Mouse (Mus musculus): ENCODE measurements at regions not wholly inside any gene's neighbourhood (a gene's known extent, or its start where the extent isn't known, plus 50 kb on each side); places are given as distances from the start of the nearest gene placed in this dataset.

GRCm38 (mm10) chr1:194109172-194110071, 508.6 kb upstream of the Plxna2 start:
- Histone ChIP-seq H3K27me3 (replicated peaks; ENCODE audit: control insufficient read depth, insufficient read depth, low read length) (no peaks in the 10 kb centered on the region), H3K9ac (ENCODE audit: low read length) (no peak overlapping the region), H3K27ac (ENCODE audit: low read depth) (no peak overlapping the region), H3K4me3 (ENCODE audit: low read depth, low read length) (no peak overlapping the region), H3K4me2 (ENCODE audit: low read length) (no peak overlapping the region), H3K9me3 (ENCODE audit: control insufficient read depth, low read length) (no peaks in the 10 kb centered on the region), H3K4me1 (replicated peaks; ENCODE audit: control insufficient read depth, insufficient read depth, low read length) (no peaks in the 10 kb centered on the region), H3K36me3 (ENCODE audit: control insufficient read depth, insufficient read depth, low read length) (no peaks in the 10 kb centered on the region)
- DNase-seq (ENCODE audit: low spot score) (no peak), ATAC-seq (replicated peaks; ENCODE audit: low FRiP score, low TSS enrichment, low read depth) (no peak)
- 53% methylated on average over 5 of the region's 5 CpGs for WGBS

GRCm38 (mm10) chr1:194108132-194108531, 509.9 kb upstream of the Plxna2 start:
- Histone ChIP-seq H3K27me3 (replicated peaks; ENCODE audit: control insufficient read depth, insufficient read depth, low read length) (no peaks in the 10 kb centered on the region), H3K36me3 (ENCODE audit: control insufficient read depth, insufficient read depth, low read length) (no peaks in the 10 kb centered on the region), H3K9me3 (ENCODE audit: control insufficient read depth, low read length) (no peaks in the 10 kb centered on the region), H3K9ac (ENCODE audit: low read length) (no peak overlapping the region), H3K4me1 (replicated peaks; ENCODE audit: control insufficient read depth, insufficient read depth, low read length) (no peaks in the 10 kb centered on the region), H3K4me2 (ENCODE audit: low read length) (no peak overlapping the region), H3K4me3 (ENCODE audit: low read depth, low read length) (no peak overlapping the region), H3K27ac (ENCODE audit: low read depth) (no peak overlapping the region)
- 43% methylated on average over 2 of the region's 2 CpGs for WGBS
- ATAC-seq (replicated peaks; ENCODE audit: low FRiP score, low TSS enrichment, low read depth) = no peak
- no peak for DNase-seq (ENCODE audit: low spot score)

GRCm38 (mm10) chr1:194107271-194107938, 510.6 kb upstream of the Plxna2 start:
- no peak overlapping the region for H3K9ac ChIP-seq (ENCODE audit: low read length)
- WGBS = 73% methylated on average over 3 of the region's 3 CpGs
- H3K9me3 ChIP-seq (ENCODE audit: control insufficient read depth, low read length) = no peaks in the 10 kb centered on the region
- no peak overlapping the region for H3K4me3 ChIP-seq (ENCODE audit: low read depth, low read length)
- no peak overlapping the region for H3K4me2 ChIP-seq (ENCODE audit: low read length)
- DNase-seq (ENCODE audit: low spot score) = no peak
- H3K27ac ChIP-seq (ENCODE audit: low read depth) = no peak overlapping the region
- ATAC-seq (replicated peaks; ENCODE audit: low FRiP score, low TSS enrichment, low read depth) = peak; percentile 72; the same call in 1 of the 2 replicates
- H3K4me1 ChIP-seq (replicated peaks; ENCODE audit: control insufficient read depth, insufficient read depth, low read length) = no peaks in the 10 kb centered on the region
- H3K27me3 ChIP-seq (replicated peaks; ENCODE audit: control insufficient read depth, insufficient read depth, low read length) = no peaks in the 10 kb centered on the region
- no peaks in the 10 kb centered on the region for H3K36me3 ChIP-seq (ENCODE audit: control insufficient read depth, insufficient read depth, low read length)

- H3K27ac ChIP-seq (ENCODE audit: low read depth) = no peak overlapping the region
- H3K36me3 ChIP-seq (ENCODE audit: control insufficient read depth, insufficient read depth, low read length) = no peaks in the 10 kb centered on the region
- H3K4me2 ChIP-seq (ENCODE audit: low read length) = no peak overlapping the region
- no peak overlapping the region for H3K9ac ChIP-seq (ENCODE audit: low read length)
- WGBS = 72% methylated on average over 2 of the region's 2 CpGs
- H3K27me3 ChIP-seq (replicated peaks; ENCODE audit: control insufficient read depth, insufficient read depth, low read length) = no peaks in the 10 kb centered on the region
- H3K4me3 ChIP-seq (ENCODE audit: low read depth, low read length) = no peak overlapping the region
- H3K4me1 ChIP-seq (replicated peaks; ENCODE audit: control insufficient read depth, insufficient read depth, low read length) = no peaks in the 10 kb centered on the region
- ATAC-seq (replicated peaks; ENCODE audit: low FRiP score, low TSS enrichment, low read depth) (no peak), DNase-seq (ENCODE audit: low spot score) (no peak)
- no peaks in the 10 kb centered on the region for H3K9me3 ChIP-seq (ENCODE audit: control insufficient read depth, low read length)
Observed at GRCm38 (mm10) chr1:194089918-194090548, 528.0 kb upstream of the Plxna2 start.

- 72% methylated on average over 5 of the region's 5 CpGs for WGBS
- no peak for ATAC-seq (replicated peaks; ENCODE audit: low FRiP score, low TSS enrichment, low read depth)
Observed at GRCm38 (mm10) chr1:194058512-194058911, 559.5 kb upstream of the Plxna2 start.

GRCm38 (mm10) chr1:194056544-194056943, 561.5 kb upstream of the Plxna2 start:
- H3K9me3 ChIP-seq (ENCODE audit: control insufficient read depth, low read length) = no peaks in the 10 kb centered on the region
- WGBS = 11% methylated on average over 1 of the region's 1 CpGs
- no peaks in the 10 kb centered on the region for H3K4me1 ChIP-seq (replicated peaks; ENCODE audit: control insufficient read depth, insufficient read depth, low read length)
- no peaks in the 10 kb centered on the region for H3K36me3 ChIP-seq (ENCODE audit: control insufficient read depth, insufficient read depth, low read length)
- DNase-seq (ENCODE audit: low spot score) (no peak), ATAC-seq (replicated peaks; ENCODE audit: low FRiP score, low TSS enrichment, low read depth) (no peak)
- H3K27me3 ChIP-seq (replicated peaks; ENCODE audit: control insufficient read depth, insufficient read depth, low read length) = no peaks in the 10 kb centered on the region
- no peak overlapping the region for H3K4me2 ChIP-seq (ENCODE audit: low read length)
- no peak overlapping the region for H3K4me3 ChIP-seq (ENCODE audit: low read depth, low read length)
- no peak overlapping the region for H3K9ac ChIP-seq (ENCODE audit: low read length)
- H3K27ac ChIP-seq (ENCODE audit: low read depth) = no peak overlapping the region

More at GRCm38 (mm10) chr1:194058512-194058911, 559.5 kb upstream of the Plxna2 start:
- Histone ChIP-seq H3K27ac (ENCODE audit: low read depth) (no peak overlapping the region), H3K9ac (ENCODE audit: low read length) (no peak overlapping the region), H3K36me3 (ENCODE audit: control insufficient read depth, insufficient read depth, low read length) (no peaks in the 10 kb centered on the region), H3K9me3 (ENCODE audit: control insufficient read depth, low read length) (no peaks in the 10 kb centered on the region), H3K27me3 (replicated peaks; ENCODE audit: control insufficient read depth, insufficient read depth, low read length) (no peaks in the 10 kb centered on the region), H3K4me1 (replicated peaks; ENCODE audit: control insufficient read depth, insufficient read depth, low read length) (no peaks in the 10 kb centered on the region), H3K4me3 (ENCODE audit: low read depth, low read length) (no peak overlapping the region), H3K4me2 (ENCODE audit: low read length) (no peak overlapping the region)
- no peak for DNase-seq (ENCODE audit: low spot score)

GRCm38 (mm10) chr1:194049746-194050351, 568.2 kb upstream of the Plxna2 start:
- no peaks in the 10 kb centered on the region for H3K4me1 ChIP-seq (replicated peaks; ENCODE audit: control insufficient read depth, insufficient read depth, low read length)
- DNase-seq (ENCODE audit: low spot score) = no peak
- 65% methylated on average over 4 of the region's 4 CpGs for WGBS

More at GRCm38 (mm10) chr1:194049746-194050351, 568.2 kb upstream of the Plxna2 start:
- Histone ChIP-seq H3K36me3 (ENCODE audit: control insufficient read depth, insufficient read depth, low read length) (no peaks in the 10 kb centered on the region), H3K27me3 (replicated peaks; ENCODE audit: control insufficient read depth, insufficient read depth, low read length) (no peaks in the 10 kb centered on the region), H3K4me3 (ENCODE audit: low read depth, low read length) (no peak overlapping the region), H3K27ac (ENCODE audit: low read depth) (no peak overlapping the region), H3K4me2 (ENCODE audit: low read length) (no peak overlapping the region), H3K9ac (ENCODE audit: low read length) (no peak overlapping the region), H3K9me3 (ENCODE audit: control insufficient read depth, low read length) (no peaks in the 10 kb centered on the region)
- ATAC-seq (replicated peaks; ENCODE audit: low FRiP score, low TSS enrichment, low read depth) = no peak
